Mouse (Mus musculus): ENCODE data around the gene Hnrnph2.

DNA sequence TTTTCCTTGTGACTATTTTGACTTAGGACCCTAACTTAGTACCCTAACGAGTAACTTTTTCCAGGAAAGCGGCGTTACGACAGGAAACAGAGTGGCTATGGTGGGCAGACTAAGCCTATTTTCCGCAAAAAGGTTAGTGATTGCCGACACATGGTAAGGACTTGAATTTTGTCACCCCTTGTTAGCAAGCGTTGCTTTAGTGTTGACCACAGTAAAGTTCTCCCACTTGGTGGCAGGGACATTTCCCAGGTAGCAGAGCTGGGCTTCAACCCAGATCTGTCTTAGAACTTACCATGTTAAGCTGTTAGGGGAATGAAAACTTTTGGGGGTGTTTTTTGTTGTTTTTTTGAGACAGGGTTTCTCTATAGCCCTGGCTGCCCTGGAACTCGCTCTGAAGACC, 14.5 kb upstream of the Hnrnph2 start:
- TF ChIP-seq CTCF (IDR thresholded peaks at IDR 0.05; ENCODE audit: extremely low read depth, insufficient read depth, low read length), result no peak
- no peak for TF ChIP-seq POLR2A (IDR thresholded peaks at IDR 0.05; ENCODE audit: extremely low read depth, insufficient read depth, low read length)

Data from cortical plate, adult 2 months (tissue).